Mouse (Mus musculus) forelimb bud, embryonic 11.5 days (tissue): ENCODE data around the gene Ptgir.
A peak's percentile ranks its signal among the peaks of the same experiment; 100 is the strongest.

ENCODE experiments used
- DNase-seq: peaks from one replicate; pipeline ENCODE4 v3.0.0-alpha.2; 2012; ENCODE audit warnings: low read depth, low spot score

Gene Ptgir

GRCm38 (mm10) chr7:16906281-16906680, at the start of gene Ptgir:
Gene Ptgir, plus strand, starts transcription at chr7:16906490.
- no peak for DNase-seq

DNA sequence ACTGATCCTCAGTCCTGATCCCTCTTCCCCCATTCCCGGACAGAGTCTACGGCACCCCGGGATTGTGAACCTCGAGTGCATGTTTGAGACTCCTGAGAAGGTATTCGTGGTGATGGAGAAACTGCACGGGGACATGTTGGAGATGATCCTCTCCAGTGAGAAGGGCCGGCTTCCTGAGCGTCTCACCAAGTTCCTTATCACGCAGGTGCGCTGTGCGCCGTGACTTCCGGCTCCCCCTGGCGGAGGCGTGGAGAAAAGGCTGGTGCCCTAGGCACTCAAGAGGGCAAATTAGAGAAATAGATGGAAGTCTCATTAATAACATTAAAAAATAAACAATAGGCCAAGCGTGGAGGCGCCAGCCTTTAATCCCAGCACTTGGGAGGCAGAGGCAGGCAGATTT, 48.0 kb upstream of the Ptgir start:
- no peak for DNase-seq

DNA sequence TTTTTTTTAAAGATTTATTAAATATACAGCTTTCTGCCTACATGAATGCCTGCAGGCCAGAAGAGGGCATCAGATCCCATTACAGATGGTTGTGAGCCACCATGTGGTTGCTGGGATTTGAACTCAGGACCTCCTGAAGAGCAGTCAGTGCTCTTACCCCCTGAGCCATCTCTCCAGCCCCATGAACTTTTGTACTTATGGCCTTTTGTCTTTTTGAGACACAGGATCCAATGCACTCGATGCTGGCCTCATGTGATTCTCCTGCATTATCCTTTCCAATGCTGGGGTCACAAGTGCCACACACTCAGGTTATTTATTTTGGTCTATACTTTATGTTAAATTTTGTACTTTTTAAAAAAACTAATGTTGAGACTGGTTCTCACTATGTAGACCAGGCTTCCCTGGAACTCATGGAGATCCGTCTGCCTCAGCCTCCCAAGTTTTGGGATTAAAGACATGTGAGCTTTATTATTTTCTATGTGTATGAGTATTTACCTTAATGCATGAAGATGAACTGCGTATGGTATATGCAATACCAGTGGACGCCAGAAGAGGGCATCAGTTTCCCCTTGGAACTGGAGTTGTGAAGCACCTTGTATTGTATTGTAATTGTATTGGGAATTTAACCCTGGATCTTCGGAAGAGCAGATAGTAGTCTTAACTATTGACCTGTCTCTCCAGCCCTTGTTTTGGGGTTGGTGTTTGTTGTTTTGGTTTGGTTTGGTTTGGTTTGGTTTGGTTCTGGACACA, 46.2 kb upstream of the Ptgir start:
- DNase-seq, result peak; percentile 74

DNA sequence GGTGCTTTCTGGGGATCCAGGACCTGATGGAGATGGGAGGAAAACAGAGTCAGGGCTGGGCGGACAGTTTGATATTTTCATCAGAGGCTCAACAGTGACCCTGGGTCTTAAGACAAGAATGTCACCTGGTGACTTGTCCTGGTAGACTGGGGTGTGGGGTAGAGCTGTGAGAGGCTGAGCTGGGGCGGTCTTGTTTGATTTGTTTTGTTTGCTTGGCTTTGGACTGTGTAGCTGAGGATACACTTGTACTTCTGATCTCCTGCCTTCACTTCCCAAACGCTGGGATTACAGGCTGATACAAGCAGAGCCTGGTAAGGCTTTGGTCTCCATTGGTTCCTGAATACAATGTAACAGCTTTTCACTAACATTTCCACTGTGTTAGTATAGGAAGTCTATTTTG, 38.8 kb upstream of the Ptgir start:
- no peak for DNase-seq

DNA sequence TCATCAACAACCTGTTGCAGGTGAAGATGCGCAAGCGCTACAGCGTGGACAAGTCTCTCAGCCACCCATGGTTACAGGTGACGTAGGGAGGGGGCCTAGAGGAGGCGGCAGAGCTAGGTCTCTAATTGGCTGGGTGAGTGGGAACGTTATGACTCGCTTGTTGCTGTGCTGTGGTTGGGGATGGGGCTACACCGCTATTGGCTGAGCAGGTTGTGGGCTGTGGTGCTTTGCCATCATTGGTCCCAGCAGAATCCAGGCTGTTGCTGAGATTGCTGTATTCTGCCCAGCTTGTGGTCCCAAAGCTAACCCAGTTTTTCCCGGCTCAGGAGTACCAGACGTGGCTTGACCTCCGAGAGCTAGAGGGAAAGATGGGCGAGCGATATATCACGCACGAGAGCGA, 36.8 kb upstream of the Ptgir start:
- DNase-seq, result peak; percentile 87

- DNase-seq, result no peak
Observed at GRCm38 (mm10) chr7:16871600-16871999, 34.7 kb upstream of the Ptgir start.

DNA sequence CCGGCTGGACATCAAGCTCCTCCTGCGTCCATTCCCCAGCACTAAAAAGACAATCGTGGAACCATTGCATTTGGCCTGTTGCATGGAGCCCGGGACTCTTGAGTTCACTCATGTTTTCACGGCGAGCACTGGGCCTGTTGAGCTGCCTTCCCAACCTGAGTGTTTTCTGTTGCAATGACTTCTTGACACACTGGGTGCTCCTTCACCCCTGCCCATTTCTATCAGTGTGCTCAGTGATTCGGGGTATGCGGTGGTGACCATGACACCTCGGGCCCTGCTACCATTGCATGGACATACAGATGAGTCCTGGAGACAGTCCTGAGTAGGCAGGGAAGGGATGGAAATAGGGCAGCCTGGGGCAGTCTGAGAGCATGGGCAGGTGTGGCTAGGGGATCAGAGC, 33.8 kb upstream of the Ptgir start:
- DNase-seq, result no peak

- no peak for DNase-seq
Observed at GRCm38 (mm10) chr7:16873392-16873791, 32.9 kb upstream of the Ptgir start.

- DNase-seq, result peak; percentile 84
Observed at GRCm38 (mm10) chr7:16874190-16874589, 32.1 kb upstream of the Ptgir start.

GRCm38 (mm10) chr7:16874756-16875309, 31.5 kb upstream of the Ptgir start:
- peak; percentile 100 for DNase-seq

GRCm38 (mm10) chr7:16875310-16875325, 31.2 kb upstream of the Ptgir start, which contains the start of gene Dact3:
Gene Dact3, plus strand, starts transcription at chr7:16875317.
- DNase-seq, result no peak

GRCm38 (mm10) chr7:16875326-16875725, 31.0 kb upstream of the Ptgir start:
- no peak for DNase-seq

DNA sequence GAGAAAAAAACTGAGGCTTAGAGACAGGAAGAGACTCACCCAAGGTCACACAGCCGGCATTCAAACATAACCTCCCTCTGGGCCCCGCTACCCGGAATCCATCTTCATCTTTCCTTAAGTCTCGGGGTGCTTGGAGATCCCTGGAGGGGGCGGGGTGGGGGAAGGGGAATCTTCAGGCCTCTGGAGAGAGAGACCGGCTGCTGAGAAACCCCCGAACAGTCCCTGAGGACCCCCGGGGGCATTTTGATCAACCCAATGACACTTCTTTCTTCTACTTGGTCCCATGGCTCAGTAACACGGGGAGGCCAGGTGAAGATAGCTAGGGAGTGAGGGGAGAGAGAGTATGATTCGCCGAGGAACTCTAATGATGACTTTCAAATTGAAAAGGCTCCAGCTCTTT, 30.3 kb upstream of the Ptgir start:
- DNase-seq, result no peak

DNA sequence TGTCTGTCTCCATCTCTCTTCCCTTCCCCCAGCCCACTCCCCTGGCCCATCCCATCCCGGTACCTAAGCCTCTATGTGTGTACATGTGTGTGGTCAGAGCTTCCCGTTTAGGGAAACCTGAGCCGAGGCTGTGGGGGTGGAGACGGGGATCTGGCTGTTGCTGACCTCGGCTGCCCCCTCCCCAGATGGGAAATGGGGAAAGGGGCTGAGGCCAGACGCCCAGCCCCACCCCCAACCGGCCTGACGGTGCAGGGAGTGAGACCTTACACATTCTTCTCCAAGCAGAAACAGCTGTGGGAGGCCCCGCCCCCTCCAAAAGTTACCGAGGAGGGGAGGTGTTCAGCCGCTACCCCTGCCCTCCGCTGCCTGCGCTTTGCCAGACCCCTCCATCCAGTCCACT, 29.7 kb upstream of the Ptgir start:
- DNase-seq, result peak; percentile 97

DNA sequence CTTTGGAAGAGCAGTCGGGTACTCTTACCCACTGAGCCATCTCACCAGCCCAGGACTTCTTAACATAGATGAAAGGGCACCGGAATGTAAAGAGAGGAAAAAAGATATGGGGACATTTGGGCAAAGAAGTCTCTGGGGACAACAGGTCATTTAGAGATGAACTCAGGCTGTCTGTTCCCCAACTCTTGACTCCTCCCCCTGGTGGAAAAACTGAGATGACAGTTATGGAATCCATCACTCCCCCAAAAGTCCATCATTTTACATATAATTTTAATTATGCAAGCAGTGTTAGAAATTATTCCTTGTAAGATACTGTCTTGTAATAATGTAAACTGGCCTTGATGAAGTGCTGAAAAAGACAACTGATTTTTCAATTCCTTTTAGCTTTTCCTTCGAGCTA, 28.6 kb upstream of the Ptgir start:
- no peak for DNase-seq

DNA sequence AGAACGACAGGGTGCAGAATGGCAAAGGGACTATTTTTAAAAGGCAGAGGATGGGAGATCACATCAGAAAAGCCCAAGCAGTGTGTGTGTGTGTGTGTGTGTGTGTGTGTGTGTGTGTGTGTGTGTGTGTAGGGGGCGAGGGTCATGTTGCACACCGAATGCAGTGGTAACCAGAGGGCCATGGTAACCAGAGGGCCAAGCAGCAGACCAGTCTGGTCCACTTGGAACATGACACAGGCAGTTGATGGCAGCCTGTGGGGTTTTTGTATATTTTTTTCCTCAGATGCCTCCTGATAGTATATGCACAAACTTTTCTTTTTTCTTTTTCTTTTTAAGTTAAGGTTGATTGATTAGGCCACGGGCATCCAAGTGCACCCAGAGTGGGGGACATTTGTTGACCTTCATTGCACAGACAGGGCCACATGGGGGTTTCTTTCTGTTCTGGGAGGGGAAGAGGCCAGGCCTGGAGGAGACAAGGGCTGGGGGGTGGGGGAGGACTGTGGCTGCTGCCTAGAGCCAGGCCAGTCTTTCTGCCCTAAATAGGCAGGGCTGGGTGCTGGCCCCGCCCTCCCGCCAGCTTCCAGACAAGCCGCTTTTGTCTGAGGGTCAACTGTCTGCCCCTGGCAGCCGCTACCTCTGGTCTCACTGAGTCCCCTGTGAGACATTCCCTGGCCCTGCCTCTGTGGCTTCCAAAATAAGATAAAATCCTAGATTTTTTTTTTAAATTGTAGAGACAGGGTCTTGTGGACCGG, 26.3 kb upstream of the Ptgir start:
- DNase-seq, result peak; percentile 81

DNA sequence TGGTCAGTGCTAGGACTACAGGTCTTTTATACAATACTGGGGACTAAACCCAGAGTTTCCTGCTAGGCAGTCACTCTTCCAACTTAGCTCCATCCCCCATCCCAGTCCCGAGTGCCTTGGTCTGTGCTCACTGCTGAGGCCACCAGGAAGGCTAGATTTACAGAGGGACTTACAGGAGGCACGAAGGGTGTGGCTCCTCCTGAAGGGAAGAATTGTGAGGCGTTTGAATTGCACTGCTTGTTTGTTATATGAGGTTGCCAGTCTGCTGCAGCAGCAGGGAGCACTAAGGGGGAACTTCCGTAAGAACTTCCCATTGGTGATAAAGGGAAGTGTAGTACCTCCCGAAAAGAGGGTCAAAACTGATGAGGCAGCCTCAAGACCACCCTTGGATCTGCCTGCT, 25.7 kb upstream of the Ptgir start:
- DNase-seq, result no peak

DNA sequence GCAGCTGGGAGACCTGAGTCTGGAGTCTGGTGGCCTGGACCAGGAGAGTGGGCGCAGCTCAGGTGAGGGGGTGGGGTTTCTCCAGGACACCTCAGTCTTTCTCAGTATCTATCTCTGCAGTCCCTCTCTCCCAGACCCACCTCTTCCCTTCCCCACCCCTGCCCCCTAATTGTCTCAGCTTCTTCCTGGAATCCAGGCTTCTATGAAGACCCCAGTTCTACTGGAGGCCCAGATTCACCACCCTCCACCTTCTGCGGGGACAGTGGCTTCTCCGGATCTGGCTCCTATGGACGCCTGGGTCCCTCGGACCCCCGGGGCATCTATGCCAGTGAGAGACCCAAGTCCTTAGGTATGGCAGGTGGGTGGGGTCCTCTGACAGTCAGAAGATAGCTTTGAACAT, 23.1 kb upstream of the Ptgir start:
- DNase-seq, result no peak

DNA sequence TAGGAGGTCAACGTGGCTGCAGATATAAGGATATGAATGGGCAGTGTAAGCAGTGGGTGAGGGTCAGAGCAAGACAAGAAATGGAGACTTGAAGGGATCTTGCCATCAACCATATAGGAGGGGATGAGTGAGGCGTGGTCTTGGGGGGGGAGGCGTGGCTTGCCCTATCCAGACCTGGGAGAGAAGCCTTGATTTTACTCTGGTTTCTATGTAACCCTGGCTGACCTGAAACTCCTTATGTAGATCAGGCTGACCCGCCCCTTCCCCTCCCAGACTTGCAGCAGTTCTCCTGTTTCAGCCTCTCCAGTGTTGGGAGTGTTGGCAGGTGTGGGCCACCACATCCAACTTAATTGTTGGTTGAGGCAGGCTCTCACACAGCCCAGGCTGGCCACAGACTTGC, 22.0 kb upstream of the Ptgir start:
- DNase-seq, result no peak

- DNase-seq, result no peak
Observed at GRCm38 (mm10) chr7:16885271-16885776, 21.0 kb upstream of the Ptgir start.

- no peak for DNase-seq
Observed at GRCm38 (mm10) chr7:16885905-16886304, 20.4 kb upstream of the Ptgir start.

- DNase-seq, result no peak
Observed at GRCm38 (mm10) chr7:16890536-16890935, 15.8 kb upstream of the Ptgir start.

DNA sequence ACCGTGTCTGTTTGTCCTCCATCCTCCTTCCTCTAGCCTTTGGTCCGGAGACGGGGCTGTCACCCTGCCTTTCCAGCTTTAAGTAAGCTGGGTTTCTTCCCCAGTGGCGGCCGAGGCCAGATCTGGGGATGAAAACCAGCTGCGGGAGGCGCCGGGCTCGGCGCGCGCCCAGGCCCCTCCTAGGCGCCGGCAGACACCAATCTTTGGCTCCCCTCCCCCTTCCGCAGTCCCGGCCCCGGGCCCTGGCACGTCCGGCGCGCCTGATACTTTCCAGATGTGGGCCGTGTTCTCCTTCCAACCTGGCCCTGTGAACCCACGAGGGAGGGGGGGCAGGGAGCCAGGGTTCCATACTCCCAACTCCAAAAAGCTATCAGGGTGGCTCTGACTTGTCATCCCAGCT, 15.3 kb upstream of the Ptgir start:
- peak; percentile 95 for DNase-seq
